Comparison of ENCODE assay signal across 8 mouse cellular contexts in the genomic region with DNA sequence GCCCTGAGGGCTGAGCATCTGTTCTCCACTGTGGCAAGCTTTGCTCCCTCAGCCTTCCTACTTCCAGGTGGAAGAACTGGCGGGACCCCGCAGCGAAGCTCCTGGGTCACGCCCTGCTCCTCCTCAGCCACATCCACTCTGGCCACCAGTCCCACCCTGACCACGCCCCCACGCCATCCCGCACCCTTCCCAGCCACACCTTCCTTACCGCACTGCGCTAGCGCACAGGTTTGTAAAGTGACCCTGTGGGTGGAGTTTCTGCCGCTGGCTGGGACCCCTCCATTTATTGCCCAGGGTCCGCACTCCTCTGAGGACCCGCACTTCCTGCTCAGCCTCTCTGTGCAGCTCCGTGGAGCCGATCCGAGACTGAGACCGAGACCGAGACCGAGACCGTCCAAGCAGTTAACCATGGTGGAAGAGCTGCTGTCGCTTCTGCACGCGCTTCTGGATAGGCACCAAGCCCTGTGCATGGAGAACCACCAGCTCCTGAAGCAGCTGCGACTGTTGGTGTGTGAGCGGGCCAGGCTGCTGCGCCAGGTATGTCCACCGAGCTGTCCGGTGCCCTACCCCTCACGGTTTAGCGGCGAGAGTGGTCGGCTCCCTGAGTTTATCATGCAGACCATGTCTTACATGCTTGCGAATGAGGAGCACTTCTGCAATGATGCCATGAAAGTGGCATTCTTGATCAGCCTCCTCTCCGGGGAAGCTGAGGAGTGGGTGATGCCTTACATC. TPM values are rescaled to one million over a fixed set of nuclear protein-coding genes. Genes with fewer than 3 reads are reported as not detected.
DNase-seq lines count a peak whose midpoint lies in the region; ATAC-seq lines count a peak whose summit lies in the region.
"Had no signal": no experiment of that assay in that cellular context is flagged by ENCODE, and none has a peak within 500 bp of the region (broad histone marks: within the 10 kb centered on the region; RNA-seq: fewer than 3 reads in every experiment).

Gene Ldoc1, plus strand, starts transcription at position 196 of the 732 bp plus-strand sequence.

- H3K27me3 ChIP-seq in embryonic facial prominence, embryonic 11.5 days (ENCODE audit: control insufficient read depth, insufficient read depth, low read length): no peaks in the 10 kb centered on the region
- no peaks in the 10 kb centered on the region for H3K27me3 ChIP-seq in limb, embryonic 13.5 days

- no peaks in the 10 kb centered on the region for H3K9me3 ChIP-seq in embryonic facial prominence, embryonic 11.5 days (replicated peaks; ENCODE audit: control insufficient read depth, low read length)
- no peaks in the 10 kb centered on the region for H3K9me3 ChIP-seq in limb, embryonic 13.5 days

- no peaks in the 10 kb centered on the region for H3K4me1 ChIP-seq in embryonic facial prominence, embryonic 11.5 days (ENCODE audit: control insufficient read depth, insufficient read depth, low read length)
- H3K4me1 ChIP-seq in limb, embryonic 13.5 days: no peaks in the 10 kb centered on the region

- 35% methylated on average over 34 of the region's 34 CpGs for WGBS in embryonic facial prominence, embryonic 11.5 days
- 38% methylated on average over 34 of the region's 34 CpGs for WGBS in limb, embryonic 13.5 days

- no peak within 1 kb of the TSS for H3K27ac ChIP-seq in embryonic facial prominence, embryonic 11.5 days (replicated peaks; ENCODE audit: low read depth, low read length)
- no peak within 1 kb of the TSS for H3K27ac ChIP-seq in limb, embryonic 13.5 days

- DNase-seq in ovary, postnatal 36 days (ENCODE audit: low spot score): peak; percentile 15
- no peak for DNase-seq in ovary, postnatal 10 days (ENCODE audit: low spot score)
- DNase-seq in embryonic facial prominence, embryonic 11.5 days (ENCODE audit: low spot score): peak; percentile 2
- no peak for DNase-seq in thymus, postnatal 25 days
- DNase-seq in gastrocnemius, adult 8-10 months (ENCODE audit: low spot score in 2 of 2): no peak
- no peak for DNase-seq in layer of hippocampus, postnatal 10 days (ENCODE audit: low spot score in 2 of 2)

- H3K36me3 ChIP-seq in embryonic facial prominence, embryonic 11.5 days (replicated peaks; ENCODE audit: control insufficient read depth, insufficient read depth, low read depth, low read length): no peaks in the 10 kb centered on the region
- no peaks in the 10 kb centered on the region for H3K36me3 ChIP-seq in limb, embryonic 13.5 days

- H3K4me3 ChIP-seq in embryonic facial prominence, embryonic 11.5 days (ENCODE audit: low read depth, low read length): peak within 1 kb of the TSS; percentile 23
- H3K4me3 ChIP-seq in limb, embryonic 13.5 days: peak within 1 kb of the TSS; percentile 35
- H3K4me3 ChIP-seq: myocyte had no signal

- peak within 1 kb of the TSS; percentile 52 for H3K4me2 ChIP-seq in embryonic facial prominence, embryonic 11.5 days (ENCODE audit: low read depth, low read length)
- peak within 1 kb of the TSS; percentile 60 for H3K4me2 ChIP-seq in limb, embryonic 13.5 days (replicated peaks)

- no peak within 1 kb of the TSS for H3K9ac ChIP-seq in embryonic facial prominence, embryonic 11.5 days (replicated peaks; ENCODE audit: low read length)
- no peak within 1 kb of the TSS for H3K9ac ChIP-seq in limb, embryonic 13.5 days

- 0 out of 2 replicates have a peak, but pooled peaks have one; percentile 56 for ATAC-seq in embryonic facial prominence, embryonic 11.5 days (replicated peaks; ENCODE audit: insufficient number of reproducible peaks, low FRiP score, low TSS enrichment, low read depth)
- peak; percentile 40; the same call in 1 of the 2 replicates for ATAC-seq in limb, embryonic 13.5 days (ENCODE audit: low FRiP score, low read depth)

RNA-seq across cellular contexts. Expression of gene Ldoc1, which starts in this region (rescaled TPM):
- polyA plus RNA-seq in embryonic facial prominence, embryonic 11.5 days (2014; fragmentation: Nextera tagmentation; extraction: Ambion mirVana): 0.66 and 1.3 TPM in 2 replicates
- polyA plus RNA-seq in limb, embryonic 13.5 days (2015; fragmentation: Nextera tagmentation; extraction: Ambion mirVana): 0.73 and 0.76 TPM in 2 replicates
- not detected for total RNA-seq in gastrocnemius, adult 8-10 months (2022)
- total RNA-seq in layer of hippocampus, postnatal 10 days (2021): 1 to 10 TPM; 3.5 to 5.6 TPM
- polyA plus RNA-seq: myocyte had no signal

Comparison
In these comparisons a context has a peak if more than half of its experiments do, and no peak if none do; other contexts are left out.
1. RNA of gene Ldoc1 (total RNA-seq): 3.5 to 5.6 TPM in layer of hippocampus, postnatal 10 days; not detected in gastrocnemius, adult 8-10 months; every median in the first group is over 4 times any median in the second.
2. DNase-seq: peak in ovary, postnatal 36 days (single experiment) and embryonic facial prominence, embryonic 11.5 days (single experiment); none in ovary, postnatal 10 days (single experiment), thymus, postnatal 25 days (single experiment), gastrocnemius, adult 8-10 months (0 of 2) and layer of hippocampus, postnatal 10 days (0 of 2).
3. Peak in ATAC-seq, H3K4me3 ChIP-seq and H3K4me2 ChIP-seq in limb, embryonic 13.5 days; RNA of the gene not detected or under 1 TPM.